Mouse (Mus musculus) T-helper 17 cell (primary cell): ENCODE results near the gene Gm21969.

ENCODE experiments used
- in situ Hi-C, 2 experiments: fragments of 300-600 bp; cut with MboI, MseI; formaldehyde crosslinking; loops; 1 replicate in 1 of 2; 2 replicates in 1 of 2; pipeline ENCODE4 v1.15.1; 2025; ENCODE audit warnings: high pct_unique_total_duplicates in 2 of 2

Gm21969 gene

GRCm38 (mm10) chr4:139641829-139642425 is 38.9 kb downstream of the Gm21969 start:
- in situ Hi-C loops, result no loop called here

DNA sequence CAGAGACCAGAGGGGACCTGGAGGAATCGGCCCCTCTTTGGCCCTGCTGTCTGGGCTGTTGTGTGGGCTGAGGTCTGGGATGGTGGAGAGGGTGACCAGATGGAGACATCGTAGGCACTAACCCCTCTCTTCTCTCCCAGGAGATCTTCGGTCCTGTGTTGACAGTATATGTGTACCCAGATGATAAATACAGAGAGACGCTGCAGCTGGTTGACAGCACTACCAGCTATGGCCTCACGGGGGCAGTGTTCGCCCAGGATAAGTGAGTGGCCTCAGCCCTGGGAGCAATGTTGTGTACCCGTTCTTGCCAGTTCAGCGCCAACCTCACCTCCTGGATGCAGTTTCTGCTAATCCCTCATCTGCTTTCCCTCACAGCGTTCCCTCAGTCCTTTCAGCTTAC is 41.0 kb downstream of the Gm21969 start:
- in situ Hi-C loops, result no loop called here

DNA sequence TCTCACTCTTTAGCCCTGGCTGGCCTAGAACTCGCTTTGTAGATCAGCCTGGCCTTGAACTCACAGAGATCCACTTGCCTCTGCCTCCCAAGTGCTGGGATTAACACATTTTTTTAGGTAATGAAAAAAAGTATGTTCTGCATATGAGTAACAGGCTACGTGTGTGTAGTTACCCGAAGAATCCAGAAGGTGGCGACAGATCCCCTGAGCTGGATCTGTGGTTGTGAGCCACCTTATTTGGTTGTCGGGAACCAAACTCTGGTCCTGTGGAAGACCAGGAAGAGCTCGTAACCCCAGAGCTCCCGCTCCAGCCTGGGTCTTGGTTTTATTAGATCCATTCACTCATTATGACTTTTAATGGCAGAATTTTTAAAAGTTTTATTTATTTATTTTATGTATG is 43.9 kb downstream of the Gm21969 start:
- in situ Hi-C loops, result no loop called here

GRCm38 (mm10) chr4:139650086-139650743 is 47.2 kb downstream of the Gm21969 start:
- in situ Hi-C loops, result no loop called here

- in situ Hi-C loops, result no loop called here
Measured at GRCm38 (mm10) chr4:139650907-139651306, 47.9 kb downstream of the Gm21969 start.

GRCm38 (mm10) chr4:139653238-139653637 is 50.3 kb downstream of the Gm21969 start, which contains the start of gene Tas1r2:
TSS of gene Tas1r2 (plus strand) at chr4:139653538.
- in situ Hi-C loops, result no loop called here

GRCm38 (mm10) chr4:139661897-139662296 is 58.9 kb downstream of the Gm21969 start:
- in situ Hi-C loops, result no loop called here

- in situ Hi-C loops, result no loop called here
Measured at GRCm38 (mm10) chr4:139667632-139668031, 64.6 kb downstream of the Gm21969 start.

GRCm38 (mm10) chr4:139669847-139670246 is 66.9 kb downstream of the Gm21969 start:
- in situ Hi-C loops, result no loop called here

GRCm38 (mm10) chr4:139675696-139676095 is 72.7 kb downstream of the Gm21969 start:
- in situ Hi-C loops, result no loop called here

DNA sequence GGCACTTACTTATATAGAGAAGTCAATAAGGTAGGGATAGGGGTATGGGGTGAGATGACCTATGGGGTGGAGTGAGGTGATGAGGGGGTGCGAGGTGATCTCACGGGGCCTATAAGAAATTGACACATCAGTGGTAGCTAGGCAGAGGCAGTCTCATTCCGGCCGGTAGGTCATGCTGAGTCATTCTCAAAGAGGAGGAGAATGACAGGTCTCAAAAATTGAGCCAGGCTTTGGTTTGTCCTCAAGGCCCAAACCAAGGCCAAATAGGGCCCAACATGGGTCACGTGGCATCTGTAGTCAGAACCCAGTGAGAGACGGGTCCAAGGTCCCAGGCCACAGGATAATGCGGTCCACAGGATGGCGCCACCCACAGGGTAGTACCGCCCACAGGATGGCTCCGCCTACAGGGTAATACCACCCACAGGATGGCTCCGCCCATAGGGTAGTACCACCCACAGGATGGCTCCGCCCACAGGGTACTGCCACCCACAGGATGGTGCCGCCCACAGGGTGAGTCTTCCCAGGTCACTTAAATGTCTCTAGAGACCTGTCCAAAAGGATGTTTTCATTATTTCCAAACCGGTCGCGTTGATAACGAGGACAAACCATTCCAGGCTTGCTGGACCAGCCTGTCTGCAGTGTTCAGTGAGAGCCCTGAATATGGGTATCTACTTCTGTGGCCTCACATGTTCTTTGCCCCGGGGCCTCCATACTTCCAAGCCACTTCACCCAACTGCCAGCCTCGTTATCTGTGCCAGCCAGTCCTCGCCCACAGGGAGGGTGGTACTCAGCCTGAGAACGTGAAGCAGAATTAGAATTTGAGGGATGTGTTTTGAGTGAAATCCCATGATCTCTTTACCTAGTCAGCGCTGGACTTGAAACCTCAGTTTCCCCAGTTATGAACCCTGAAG is 81.0 kb downstream of the Gm21969 start:
- in situ Hi-C loops, result no loop called here

GRCm38 (mm10) chr4:139684639-139685017 is 81.6 kb downstream of the Gm21969 start:
- in situ Hi-C loops, result no loop called here

GRCm38 (mm10) chr4:139688058-139688457 is 85.1 kb downstream of the Gm21969 start:
- in situ Hi-C loops, result no loop called here

GRCm38 (mm10) chr4:139689627-139690269 is 86.8 kb downstream of the Gm21969 start:
- in situ Hi-C loops, result loop anchor here in 1 of 2 experiments (5.0 kb wide), 2 partner anchors 83 to 158 kb away; no protein-coding TSS in a partner anchor

GRCm38 (mm10) chr4:139693315-139693714 is 90.3 kb downstream of the Gm21969 start:
- in situ Hi-C loops, result loop anchor here in 1 of 2 experiments (5.0 kb wide), 2 partner anchors 79 to 154 kb away; no protein-coding TSS in a partner anchor

- in situ Hi-C loops, result no loop called here
Measured at GRCm38 (mm10) chr4:139697755-139698154, 94.8 kb downstream of the Gm21969 start.

- in situ Hi-C loops, result no loop called here
Measured at GRCm38 (mm10) chr4:139698602-139699001, 95.6 kb downstream of the Gm21969 start.

- in situ Hi-C loops, result loop anchor here in 1 of 2 experiments (5.0 kb wide), 1 partner anchor 154 kb away; no protein-coding TSS in a partner anchor
Measured at GRCm38 (mm10) chr4:139702914-139703313, 99.9 kb downstream of the Gm21969 start.

GRCm38 (mm10) chr4:139703468-139703867 is 100.5 kb downstream of the Gm21969 start:
- in situ Hi-C loops, result loop anchor here in 1 of 2 experiments (5.0 kb wide), 1 partner anchor 154 kb away; no protein-coding TSS in a partner anchor

DNA sequence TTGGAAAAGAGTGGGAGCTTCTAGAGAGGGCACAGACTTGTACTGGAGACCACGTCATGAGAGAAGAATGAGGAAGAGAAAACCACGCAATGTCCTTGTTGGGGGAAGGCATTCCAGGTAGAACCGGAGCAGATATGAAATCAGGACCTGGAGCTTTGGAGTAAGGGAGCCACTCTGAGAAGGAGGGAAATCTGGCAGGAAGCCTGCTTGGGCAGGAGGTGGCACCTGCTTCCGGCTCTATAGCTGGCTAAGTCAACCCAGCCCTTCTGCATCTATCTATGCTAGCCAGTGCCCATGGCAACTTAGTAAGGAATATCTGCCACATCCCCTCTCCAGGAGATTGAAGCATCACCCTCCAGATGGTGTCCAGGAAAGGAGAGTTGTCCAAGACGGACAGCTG is 103.0 kb downstream of the Gm21969 start:
- in situ Hi-C loops, result no loop called here
